Mouse (Mus musculus) cerebellum, adult 11-12 months (tissue): ENCODE data around the gene Pef1.
A peak's percentile ranks its signal among the peaks of the same experiment; 100 is the strongest.

Experiments used
- DNase-seq: peaks from one replicate; pipeline ENCODE4 v3.0.0; 2022

Pef1 gene

GRCm38 (mm10) chr4:130141786-130142185, 39.4 kb downstream of the Pef1 start:
- DNase-seq, result no peak

GRCm38 (mm10) chr4:130148405-130148804, 46.0 kb downstream of the Pef1 start:
- no peak for DNase-seq

- no peak for DNase-seq
Observed at GRCm38 (mm10) chr4:130154250-130154649, 51.9 kb downstream of the Pef1 start.

- DNase-seq, result no peak
Observed at GRCm38 (mm10) chr4:130156812-130157371, 54.5 kb downstream of the Pef1 start.

- no peak for DNase-seq
Observed at GRCm38 (mm10) chr4:130161349-130161748, 59.0 kb downstream of the Pef1 start.

- DNase-seq, result no peak
Observed at GRCm38 (mm10) chr4:130163391-130163861, 61.1 kb downstream of the Pef1 start.

- no peak for DNase-seq
Observed at GRCm38 (mm10) chr4:130164121-130164520, 61.8 kb downstream of the Pef1 start.

- no peak for DNase-seq
Observed at GRCm38 (mm10) chr4:130166061-130166460, 63.7 kb downstream of the Pef1 start.

- DNase-seq, result no peak
Observed at GRCm38 (mm10) chr4:130166592-130166991, 64.2 kb downstream of the Pef1 start.

- DNase-seq, result no peak
Observed at GRCm38 (mm10) chr4:130167321-130167720, 65.0 kb downstream of the Pef1 start.

- no peak for DNase-seq
Observed at GRCm38 (mm10) chr4:130167814-130168213, 65.5 kb downstream of the Pef1 start.

- no peak for DNase-seq
Observed at GRCm38 (mm10) chr4:130168280-130169183, 66.2 kb downstream of the Pef1 start.

GRCm38 (mm10) chr4:130169411-130169971, 67.1 kb downstream of the Pef1 start:
- DNase-seq, result no peak

- DNase-seq, result no peak
Observed at GRCm38 (mm10) chr4:130170362-130170761, 68.0 kb downstream of the Pef1 start.

- DNase-seq, result no peak
Observed at GRCm38 (mm10) chr4:130171951-130172765, 69.8 kb downstream of the Pef1 start.

GRCm38 (mm10) chr4:130173060-130173822, 70.9 kb downstream of the Pef1 start:
- no peak for DNase-seq

GRCm38 (mm10) chr4:130173911-130174311, 71.6 kb downstream of the Pef1 start:
- peak; percentile 28 for DNase-seq

GRCm38 (mm10) chr4:130174335-130175031, 72.1 kb downstream of the Pef1 start:
- no peak for DNase-seq

- no peak for DNase-seq
Observed at GRCm38 (mm10) chr4:130175072-130175711, 72.8 kb downstream of the Pef1 start, which contains the start of gene Tinagl1. TSS of gene Tinagl1 (minus strand) at chr4:130175122.

GRCm38 (mm10) chr4:130176156-130176720, 73.9 kb downstream of the Pef1 start:
- DNase-seq, result no peak

GRCm38 (mm10) chr4:130177087-130177486, 74.7 kb downstream of the Pef1 start:
- DNase-seq, result no peak
